Mouse (Mus musculus) cerebellum, adult 8-10 months (tissue): ENCODE measurements around the gene 1810013L24Rik.
A peak's percentile ranks its signal among the peaks of the same experiment; 100 is the strongest.
"Not testable (repeated sequence)": the region's sequence is repeated elsewhere in the genome, so short reads cannot be mapped to it uniquely, and the experiment has no call there.

Experiments
- DNase-seq: peaks from one replicate; pipeline ENCODE4 v3.0.0; 2022

1810013L24Rik gene

GRCm38 (mm10) chr16:8837595-8837994 is 7.7 kb downstream of the 1810013L24Rik start:
- no peak for DNase-seq

DNA sequence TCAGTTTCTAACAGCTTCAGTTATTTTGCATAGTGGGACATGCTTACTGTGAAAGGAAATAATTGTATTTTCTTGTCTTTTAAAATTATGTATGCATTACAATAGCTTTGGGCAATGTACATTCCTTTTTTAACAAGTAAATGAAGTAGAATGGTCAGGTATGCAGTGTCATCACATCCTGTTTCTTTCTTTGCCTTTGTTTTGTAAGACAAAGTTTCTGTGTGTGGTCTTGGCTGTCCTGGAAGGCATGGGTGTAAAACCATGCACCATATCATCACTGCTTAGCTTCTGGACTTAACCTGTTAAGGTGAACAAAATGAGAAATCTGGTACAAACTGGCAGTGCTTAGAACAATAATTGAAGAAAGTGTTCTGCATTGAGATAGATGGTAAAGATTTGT is 9.0 kb downstream of the 1810013L24Rik start:
- DNase-seq = no peak

DNA sequence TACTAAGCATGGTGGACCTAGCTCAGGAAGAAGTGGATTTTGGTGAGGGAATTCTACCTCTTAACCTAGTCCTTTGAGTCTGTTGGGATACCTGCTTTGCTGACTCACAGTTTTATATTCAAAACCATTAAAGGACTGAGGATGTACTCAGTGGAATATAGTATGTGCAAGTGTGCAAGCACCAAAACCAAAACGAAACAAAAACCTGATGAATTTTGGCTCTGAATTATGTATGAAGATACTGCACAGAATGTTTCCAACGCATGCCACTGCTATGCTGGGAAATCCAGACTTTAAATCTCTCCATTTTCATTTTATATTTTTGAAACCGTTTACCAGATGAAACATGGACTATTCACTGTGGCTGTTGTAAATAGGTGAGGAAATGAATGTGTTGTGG is 10.7 kb downstream of the 1810013L24Rik start:
- no peak for DNase-seq

GRCm38 (mm10) chr16:8842962-8843361 is 13.1 kb downstream of the 1810013L24Rik start:
- no peak for DNase-seq

DNA sequence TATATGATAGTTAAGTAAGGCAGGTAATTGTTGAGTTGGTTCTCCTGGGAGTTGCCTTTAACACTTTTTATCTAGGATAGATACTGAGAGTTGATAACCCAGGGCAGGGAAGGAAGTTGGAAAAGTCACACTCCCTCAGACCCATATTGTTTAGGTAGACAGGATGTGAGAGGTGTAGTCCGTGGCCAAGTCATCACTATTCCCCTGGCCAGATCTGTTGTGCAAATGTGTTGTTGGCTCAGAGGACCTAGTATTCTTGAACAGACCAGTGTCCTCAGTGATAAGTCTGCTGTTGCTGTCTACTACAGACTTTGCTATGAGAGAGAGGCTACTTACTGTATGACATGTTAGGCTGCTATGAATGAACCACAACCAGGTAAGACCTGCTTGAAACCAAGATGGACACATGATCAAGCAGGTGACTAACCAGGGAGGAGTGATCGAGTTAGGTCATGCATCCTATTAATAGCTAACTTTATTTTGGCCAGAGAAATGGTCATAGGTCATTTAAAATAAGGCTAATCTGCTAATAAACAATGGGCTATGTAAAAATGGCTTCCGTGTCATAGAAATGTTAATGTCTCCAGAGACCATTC is 13.8 kb downstream of the 1810013L24Rik start:
- DNase-seq = no peak

GRCm38 (mm10) chr16:8845986-8846385 is 16.1 kb downstream of the 1810013L24Rik start:
- DNase-seq = no peak

DNA sequence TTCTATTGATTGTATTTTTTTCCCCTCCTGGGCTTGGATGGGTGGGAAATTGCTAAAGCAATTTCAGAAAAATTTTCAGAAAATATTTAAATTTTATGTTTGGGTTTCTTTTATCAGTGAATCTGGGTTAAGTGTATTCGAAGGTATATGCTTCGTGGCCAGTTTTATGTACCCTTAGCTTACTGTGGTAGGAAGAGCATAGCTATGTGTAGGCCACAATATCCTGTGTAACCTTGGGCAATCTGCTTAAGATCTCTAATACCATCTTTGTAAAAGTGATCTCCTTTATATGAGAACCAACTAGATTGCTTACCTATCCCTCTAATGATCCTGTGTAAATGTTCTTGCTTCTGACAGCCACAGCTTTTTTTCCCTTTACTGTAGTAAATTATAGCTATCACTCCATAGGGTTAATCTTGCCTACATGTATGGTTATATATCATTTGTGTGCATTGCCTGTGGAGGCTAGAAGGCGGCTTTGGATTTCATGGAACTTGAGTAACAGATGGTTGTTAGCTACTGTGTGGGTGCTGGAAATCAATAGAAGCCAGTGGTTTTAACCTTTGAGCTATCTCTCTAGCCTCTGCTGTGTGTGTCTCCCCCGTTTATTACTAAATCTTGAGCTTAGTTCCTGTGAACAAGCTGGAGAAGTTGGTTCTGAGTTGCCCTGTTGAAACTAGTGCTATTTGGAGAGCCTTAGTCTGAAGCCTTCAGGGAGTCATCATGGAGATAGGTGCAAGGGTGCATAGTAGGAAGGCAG is 18.6 kb downstream of the 1810013L24Rik start:
- DNase-seq = no peak

DNA sequence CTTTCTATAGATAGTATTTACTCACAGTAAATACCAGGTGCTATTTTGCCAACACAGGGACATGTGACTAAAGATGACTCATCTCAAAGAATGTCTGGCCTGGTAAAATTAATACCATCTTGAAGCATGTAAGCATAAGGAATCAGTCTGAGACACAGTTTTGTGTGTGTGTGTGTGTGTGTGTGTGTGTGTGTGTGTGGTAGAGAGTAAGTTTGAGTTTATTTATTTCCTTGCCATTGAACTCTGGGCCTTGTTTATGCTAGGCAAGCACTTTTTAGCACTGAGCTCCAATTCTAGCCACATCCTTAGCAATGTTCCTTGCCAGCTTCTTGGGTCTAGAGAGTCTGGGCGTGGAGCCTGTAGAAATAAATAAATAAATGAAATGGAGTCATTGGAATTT is 20.0 kb downstream of the 1810013L24Rik start:
- no peak for DNase-seq

GRCm38 (mm10) chr16:8855143-8855542 is 25.2 kb downstream of the 1810013L24Rik start:
- no peak for DNase-seq

DNA sequence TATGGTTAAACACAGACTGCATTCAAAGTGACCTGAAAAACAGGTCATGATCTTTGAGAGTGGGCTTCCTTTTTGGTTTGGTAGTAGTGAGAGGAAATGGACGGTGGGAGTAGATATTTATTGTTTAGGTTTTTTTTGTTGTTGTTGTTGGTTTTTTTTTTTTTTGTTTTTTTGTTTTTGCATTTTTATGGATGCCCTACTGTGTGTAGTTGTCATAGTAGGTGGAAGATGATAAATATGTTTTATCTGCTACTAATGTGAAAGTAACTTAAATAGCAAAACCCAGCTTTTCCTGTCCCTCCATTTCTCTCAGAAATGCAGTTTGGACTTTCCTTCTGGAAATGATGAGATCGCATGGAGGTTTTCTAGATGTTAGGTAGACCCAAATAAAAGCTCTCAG is 26.9 kb downstream of the 1810013L24Rik start:
- DNase-seq = no peak

- peak; percentile 70 for DNase-seq
Measured at GRCm38 (mm10) chr16:8862336-8862987, 32.6 kb downstream of the 1810013L24Rik start.

DNA sequence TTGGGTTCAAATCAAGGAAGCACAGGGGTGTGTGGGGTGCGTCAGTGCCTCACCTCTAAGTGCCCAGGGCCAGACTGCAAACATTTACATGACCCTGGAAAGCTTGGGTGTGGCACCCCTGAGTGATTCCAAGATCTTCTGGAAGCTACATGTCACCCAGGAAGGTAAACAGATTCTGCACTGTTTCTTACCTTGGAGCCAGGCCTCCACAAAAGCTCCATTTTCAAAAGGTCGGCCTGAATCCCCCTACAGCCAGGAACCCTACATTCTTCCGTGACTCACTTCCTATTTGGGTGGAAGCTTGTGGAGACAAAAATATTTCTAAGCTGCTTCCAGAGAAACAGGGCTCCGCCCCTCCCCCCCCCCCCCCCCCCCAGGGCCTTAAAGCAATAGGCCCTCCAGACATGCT is 34.3 kb downstream of the 1810013L24Rik start:
- DNase-seq = peak; percentile 25

- no peak for DNase-seq
Measured at GRCm38 (mm10) chr16:8867406-8867955, 37.6 kb downstream of the 1810013L24Rik start.

- DNase-seq = no peak
Measured at GRCm38 (mm10) chr16:8868506-8868905, 38.6 kb downstream of the 1810013L24Rik start.

- peak; percentile 77 for DNase-seq
Measured at GRCm38 (mm10) chr16:8869715-8870114, 39.8 kb downstream of the 1810013L24Rik start.

DNA sequence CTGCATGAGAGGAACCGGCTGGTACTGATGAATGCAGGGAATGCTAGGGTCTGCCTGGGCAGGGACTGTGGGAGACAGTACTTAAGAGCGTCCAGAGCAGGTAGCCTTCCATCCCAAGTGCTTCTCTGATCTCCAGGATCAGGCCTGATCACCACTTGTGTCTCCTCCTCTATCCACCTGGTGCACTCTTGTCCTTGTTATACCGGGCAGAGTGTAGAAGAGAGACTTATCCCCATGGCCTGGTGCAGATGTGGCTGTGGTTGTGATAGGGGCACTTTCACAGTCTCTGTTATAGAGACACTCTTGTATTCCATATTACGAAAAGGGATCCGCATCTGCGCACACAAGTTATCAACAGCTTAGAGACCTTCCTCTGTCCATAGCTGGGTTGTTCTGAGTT is 41.5 kb downstream of the 1810013L24Rik start:
- DNase-seq = no peak

- DNase-seq = no peak
Measured at GRCm38 (mm10) chr16:8872019-8872418, 42.1 kb downstream of the 1810013L24Rik start.

GRCm38 (mm10) chr16:8872486-8872885 is 42.6 kb downstream of the 1810013L24Rik start:
- no peak for DNase-seq

- DNase-seq = no peak
Measured at GRCm38 (mm10) chr16:8880076-8880475, 50.2 kb downstream of the 1810013L24Rik start.

- peak; percentile 95 for DNase-seq
Measured at GRCm38 (mm10) chr16:8883674-8884241, 53.9 kb downstream of the 1810013L24Rik start.

DNA sequence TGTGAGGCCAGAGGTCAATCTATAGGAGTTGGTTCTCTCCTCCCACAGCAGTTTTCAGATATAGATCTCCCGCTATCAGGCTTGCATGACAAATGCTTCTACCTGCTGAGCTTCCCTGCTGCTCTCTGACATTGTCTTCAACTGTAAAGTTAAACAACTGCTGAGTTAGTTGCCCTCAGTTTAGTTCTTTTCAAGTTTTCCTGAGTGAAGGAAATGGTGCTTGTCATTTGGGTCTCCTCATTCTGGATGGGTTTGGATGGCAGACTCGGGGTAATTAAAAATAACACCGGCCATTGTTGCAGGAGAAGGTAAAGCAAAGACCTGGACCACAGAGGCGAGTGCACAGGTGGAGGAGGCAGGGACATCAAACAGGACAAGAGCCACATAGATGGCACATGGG is 64.3 kb downstream of the 1810013L24Rik start:
- not testable (repeated sequence) for DNase-seq

DNA sequence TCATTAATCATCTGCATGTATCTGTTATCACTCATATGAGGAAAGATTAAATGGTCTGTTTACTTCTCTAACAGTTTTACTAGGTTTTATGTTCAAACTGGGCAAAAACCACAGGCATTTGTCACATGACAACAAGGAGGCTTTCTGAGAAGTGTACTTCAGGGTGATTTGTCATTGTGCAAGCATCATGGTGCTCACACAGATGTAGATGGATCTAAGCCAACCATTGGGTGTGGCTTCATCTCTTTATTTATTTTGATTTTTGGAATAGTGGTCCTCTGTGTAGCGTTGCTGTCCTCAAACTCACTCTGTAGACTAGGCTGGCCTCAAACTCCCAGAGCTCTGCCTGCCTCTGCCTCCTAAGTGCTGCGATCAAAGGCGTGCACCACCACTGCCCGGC is 65.4 kb downstream of the 1810013L24Rik start:
- DNase-seq = no peak

DNA sequence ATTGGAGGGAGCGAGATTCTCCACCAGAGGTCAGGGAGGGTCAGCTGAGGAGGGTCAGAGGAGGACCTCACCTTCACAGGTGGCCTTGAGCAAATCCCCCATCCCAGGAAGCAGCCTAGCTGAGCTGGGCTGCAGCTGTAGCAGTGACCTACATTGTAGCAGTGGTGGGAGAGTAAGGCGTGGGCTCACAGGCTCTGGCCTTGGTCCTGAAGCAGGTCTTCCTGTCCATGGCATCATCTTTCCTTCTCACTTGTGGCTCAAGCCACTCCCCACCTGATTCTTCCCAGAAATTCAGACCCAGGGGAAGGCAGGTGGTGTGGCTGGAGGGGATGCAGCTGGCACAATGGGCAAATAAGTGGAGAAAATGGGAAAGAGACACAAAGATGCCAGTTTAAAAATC is 76.2 kb downstream of the 1810013L24Rik start:
- not testable (repeated sequence) for DNase-seq
